Mouse (Mus musculus) cortical plate, adult 2 months (tissue): ENCODE measurements around the gene Ptpn21. TPM values are rescaled to one million over a fixed set of nuclear protein-coding genes. Genes with fewer than 3 reads are reported as not detected.

Source experiments
- H3K27ac ChIP-seq: fragments of 200-500 bp; 2 replicates; pipeline ENCODE4 v1.5.1; 2012; ENCODE audit warnings: low read length, control low read depth, inconsistent platforms; ENCODE audit not compliant: insufficient read depth
- H3K4me1 ChIP-seq: fragments of 200-500 bp; 2 replicates; pipeline ENCODE4 v1.6.1; 2011; ENCODE audit warnings: low read length; ENCODE audit not compliant: control insufficient read depth, insufficient read depth
- H3K4me3 ChIP-seq: fragments of 200-500 bp; 2 replicates; pipeline ENCODE4 v1.5.1; 2011; ENCODE audit warnings: mild to moderate bottlenecking, low read length, control low read depth; ENCODE audit not compliant: insufficient read depth
- CTCF ChIP-seq: fragments of 200-500 bp; IDR thresholded peaks from 2 replicates; pipeline ENCODE4 v1.5.1; 2011; ENCODE audit warnings: mild to moderate bottlenecking, control low read depth, low read length; ENCODE audit not compliant: insufficient read depth; ENCODE audit errors: extremely low read depth
- POLR2A ChIP-seq: fragments of 200-500 bp; IDR thresholded peaks from 2 replicates; pipeline ENCODE4 v1.6.1; 2011; ENCODE audit warnings: mild to moderate bottlenecking, low read length, control low read depth; ENCODE audit not compliant: insufficient read depth; ENCODE audit errors: extremely low read depth
- polyA plus RNA-seq: library from polyadenylated mRNA; depleted of rRNA; stranded (reverse); fragments of >200 nt; gene quantifications from 2 replicates; pipeline ENCODE4 v1.2.3, GENCODE M21; 2012; rRNA removed

Gene Ptpn21
- polyA plus RNA-seq, result 8.5 and 10.6 TPM in 2 replicates

GRCm38 (mm10) chr12:98736951-98737800 is at the start of gene Ptpn21:
Gene Ptpn21, minus strand, starts transcription at chr12:98737405.
- H3K4me1 ChIP-seq, result peaks cover 3% of the 10 kb centered on the region
- H3K4me3 ChIP-seq, result peak within 1 kb of the TSS; percentile 52
- peak within 1 kb of the TSS; percentile 91; the same call in 1 of the 2 replicates for H3K27ac ChIP-seq
- TF ChIP-seq POLR2A (no peak), CTCF (no peak)

- Histone ChIP-seq H3K4me3 (no peak overlapping the region), H3K4me1 (no peaks in the 10 kb centered on the region; the same call in 1 of the 2 replicates), H3K27ac (no peak overlapping the region)
- TF ChIP-seq POLR2A (no peak), CTCF (no peak)
These were observed 47.0 kb upstream of the Ptpn21 start for GRCm38 (mm10) chr12:98784251-98784650.

- no peak for TF ChIP-seq POLR2A
- TF ChIP-seq CTCF, result peak; percentile 65
- Histone ChIP-seq H3K4me1 (no peaks in the 10 kb centered on the region; the same call in none of the 2 replicates), H3K27ac (no peak overlapping the region)
These were observed 41.9 kb upstream of the Ptpn21 start for GRCm38 (mm10) chr12:98779148-98779547.

GRCm38 (mm10) chr12:98777509-98777908 is 40.3 kb upstream of the Ptpn21 start:
- Histone ChIP-seq H3K4me3 (no peak overlapping the region), H3K27ac (no peak overlapping the region), H3K4me1 (no peaks in the 10 kb centered on the region; the same call in none of the 2 replicates)
- TF ChIP-seq CTCF, result no peak
- TF ChIP-seq POLR2A, result no peak

More at GRCm38 (mm10) chr12:98779148-98779547, 41.9 kb upstream of the Ptpn21 start:
- H3K4me3 ChIP-seq, result no peak overlapping the region

GRCm38 (mm10) chr12:98766241-98766640 is 29.0 kb upstream of the Ptpn21 start:
- Histone ChIP-seq H3K4me1 (no peaks in the 10 kb centered on the region), H3K4me3 (no peak overlapping the region), H3K27ac (no peak overlapping the region)
- TF ChIP-seq CTCF, result no peak
- no peak for TF ChIP-seq POLR2A

GRCm38 (mm10) chr12:98759700-98760099 is 22.5 kb upstream of the Ptpn21 start:
- H3K4me3 ChIP-seq, result no peak overlapping the region
- peaks cover 3% of the 10 kb centered on the region; the same call in 1 of the 2 replicates for H3K4me1 ChIP-seq
- H3K27ac ChIP-seq, result no peak overlapping the region
- TF ChIP-seq POLR2A (no peak), CTCF (no peak)

- Histone ChIP-seq H3K27ac (no peak overlapping the region), H3K4me1 (peaks cover 3% of the 10 kb centered on the region; the same call in 1 of the 2 replicates), H3K4me3 (no peak overlapping the region)
- TF ChIP-seq POLR2A (no peak), CTCF (no peak)
These were observed 20.4 kb upstream of the Ptpn21 start for GRCm38 (mm10) chr12:98757636-98758035.

GRCm38 (mm10) chr12:98747380-98747753 is 10.2 kb upstream of the Ptpn21 start:
- no peak for TF ChIP-seq POLR2A
- TF ChIP-seq CTCF, result no peak

GRCm38 (mm10) chr12:98746746-98747379 is 9.7 kb upstream of the Ptpn21 start, which contains the start of gene Zc3h14:
Gene Zc3h14, plus strand, starts transcription at chr12:98746964.
- Histone ChIP-seq H3K4me1 (peaks cover 3% of the 10 kb centered on the region; the same call in 1 of the 2 replicates), H3K27ac (peak within 1 kb of the TSS; percentile 86; the same call in 1 of the 2 replicates), H3K4me3 (peak within 1 kb of the TSS; percentile 95)
- TF ChIP-seq CTCF, result peak; percentile 45
- TF ChIP-seq POLR2A, result 0 out of 2 replicates have a peak, but pooled peaks have one; percentile 18

More at GRCm38 (mm10) chr12:98747380-98747753, 10.2 kb upstream of the Ptpn21 start:
- H3K4me1 ChIP-seq, result peaks cover 3% of the 10 kb centered on the region; the same call in 1 of the 2 replicates
- peak overlapping the region; percentile 86; the same call in 1 of the 2 replicates for H3K27ac ChIP-seq
- peak overlapping the region; percentile 95 for H3K4me3 ChIP-seq

GRCm38 (mm10) chr12:98746131-98746530 is 8.9 kb upstream of the Ptpn21 start:
- no peak overlapping the region; the same call in 1 of the 2 replicates for H3K4me3 ChIP-seq
- H3K4me1 ChIP-seq, result peaks cover 3% of the 10 kb centered on the region; the same call in 1 of the 2 replicates
- TF ChIP-seq POLR2A (no peak), CTCF (peak; percentile 33)
- no peak overlapping the region for H3K27ac ChIP-seq
